Mouse (Mus musculus): ENCODE measurements around the gene Muc4. TPM values are rescaled to one million over a fixed set of nuclear protein-coding genes. Genes with fewer than 3 reads are reported as not detected.

Muc4 gene
- total and polyA plus RNA-seq, 3 experiments, result 0.11 TPM; not detected in 2

GRCm38 (mm10) chr16:32826521-32826920 is 90.8 kb downstream of the Muc4 start:
- DNase-seq (ENCODE audit: low spot score) (no peak), ATAC-seq (ENCODE audit: extremely low read depth, insufficient number of reproducible peaks, low FRiP score, poor library complexity, severe bottlenecking) (no peak)
- TF ChIP-seq TAL1 (conservative IDR thresholded peaks at IDR 0.05; ENCODE audit: low read depth, low read length), result no peak
- TF ChIP-seq CTCF (IDR thresholded peaks at IDR 0.05; ENCODE audit: low read depth, low read length), result no peak
- Histone ChIP-seq H3K36me3 (replicated peaks) (peaks cover 85% of the 10 kb centered on the region), H3K9me3 (replicated peaks) (no peaks in the 10 kb centered on the region), H3K27me3 (ENCODE audit: insufficient read depth, low read length) (no peaks in the 10 kb centered on the region), H3K4me1 (ENCODE audit: insufficient read depth, low read depth, low read length) (no peaks in the 10 kb centered on the region; the same call in 1 of the 2 replicates), H3K4me3 (ENCODE audit: low read depth, low read length) (no peak overlapping the region)

GRCm38 (mm10) chr16:32829104-32829503 is 93.4 kb downstream of the Muc4 start:
- no peak for DNase-seq (ENCODE audit: low spot score)
- H3K36me3 ChIP-seq (replicated peaks), result peaks cover 77% of the 10 kb centered on the region
- TF ChIP-seq POLR2AphosphoS5 (IDR thresholded peaks at IDR 0.05; ENCODE audit: insufficient replicate concordance, low read depth, low read length), result no peak
- no peak overlapping the region for H3K4me3 ChIP-seq (ENCODE audit: low read depth, low read length)
- no peak for ATAC-seq (ENCODE audit: extremely low read depth, insufficient number of reproducible peaks, low FRiP score, poor library complexity, severe bottlenecking)
- H3K9me3 ChIP-seq (replicated peaks), result no peaks in the 10 kb centered on the region
- H3K27me3 ChIP-seq (ENCODE audit: insufficient read depth, low read length), result no peaks in the 10 kb centered on the region
- no peaks in the 10 kb centered on the region; the same call in 1 of the 2 replicates for H3K4me1 ChIP-seq (ENCODE audit: insufficient read depth, low read depth, low read length)

GRCm38 (mm10) chr16:32831501-32831900 is 95.8 kb downstream of the Muc4 start:
- no peaks in the 10 kb centered on the region for H3K9me3 ChIP-seq (replicated peaks)
- no peaks in the 10 kb centered on the region for H3K27me3 ChIP-seq (ENCODE audit: insufficient read depth, low read length)
- H3K4me1 ChIP-seq (ENCODE audit: insufficient read depth, low read depth, low read length), result no peaks in the 10 kb centered on the region
- DNase-seq (ENCODE audit: low spot score) (no peak), ATAC-seq (ENCODE audit: extremely low read depth, insufficient number of reproducible peaks, low FRiP score, poor library complexity, severe bottlenecking) (no peak)
- no peak for TF ChIP-seq POLR2AphosphoS5 (IDR thresholded peaks at IDR 0.05; ENCODE audit: insufficient replicate concordance, low read depth, low read length)
- no peak for TF ChIP-seq CTCF (IDR thresholded peaks at IDR 0.05; ENCODE audit: low read depth, low read length)
- no peak for TF ChIP-seq TAL1 (conservative IDR thresholded peaks at IDR 0.05; ENCODE audit: low read depth, low read length)
- no peak for TF ChIP-seq GATA2 (IDR thresholded peaks at IDR 0.05; ENCODE audit: borderline replicate concordance, low read depth, low read length)
- no peak for TF ChIP-seq GATA1 (IDR thresholded peaks at IDR 0.05; ENCODE audit: borderline replicate concordance, low read length)
- H3K4me3 ChIP-seq (ENCODE audit: low read depth, low read length), result no peak overlapping the region
- H3K36me3 ChIP-seq (replicated peaks), result peaks cover 73% of the 10 kb centered on the region

Other genes starting within 250 kb of the Muc4 start
- not detected in 2 replicates for gene Slc51a, start 248.0 kb upstream of the Muc4 start, total RNA-seq (2014; fragmentation: Nextera tagmentation)
- gene Slc51a, start 248.0 kb upstream of the Muc4 start, total RNA-seq (2017), result 1.3 and 2.0 TPM in 2 replicates
- 0.02 TPM in 1 of 2 replicates, not detected in the other for gene Slc51a, start 248.0 kb upstream of the Muc4 start, polyA plus RNA-seq (2012)
- gene Zdhhc19, start 239.6 kb upstream of the Muc4 start, total RNA-seq (2014; fragmentation: Nextera tagmentation), result not detected in 2 replicates
- 0.23 TPM in 1 of 2 replicates, not detected in the other for gene Zdhhc19, start 239.6 kb upstream of the Muc4 start, total RNA-seq (2017)
- gene Zdhhc19, start 239.6 kb upstream of the Muc4 start, polyA plus RNA-seq (2012), result not detected in 2 replicates
- 418 and 507 TPM in 2 replicates for gene Tfrc, start 127.0 kb upstream of the Muc4 start, total RNA-seq (2014; fragmentation: Nextera tagmentation)
- 571 and 620 TPM in 2 replicates for gene Tfrc, start 127.0 kb upstream of the Muc4 start, total RNA-seq (2017)
- gene Tfrc, start 127.0 kb upstream of the Muc4 start, polyA plus RNA-seq (2012), result 3.9 and 14.2 TPM in 2 replicates
- 27.3 and 31.5 TPM in 2 replicates for gene Tnk2, start 92.0 kb upstream of the Muc4 start, total RNA-seq (2014; fragmentation: Nextera tagmentation)
- 11.8 and 13.4 TPM in 2 replicates for gene Tnk2, start 92.0 kb upstream of the Muc4 start, total RNA-seq (2017)
- gene Tnk2, start 92.0 kb upstream of the Muc4 start, polyA plus RNA-seq (2012), result 197 and 236 TPM in 2 replicates
- gene Muc20, start 61.5 kb downstream of the Muc4 start, total RNA-seq (2014; fragmentation: Nextera tagmentation), result not detected in 2 replicates
- gene Muc20, start 61.5 kb downstream of the Muc4 start, total RNA-seq (2017), result 0.06 and 0.11 TPM in 2 replicates
- gene Muc20, start 61.5 kb downstream of the Muc4 start, polyA plus RNA-seq (2012), result not detected in 2 replicates
- gene Smbd1, start 74.6 kb downstream of the Muc4 start, total RNA-seq (2014; fragmentation: Nextera tagmentation), result not detected in 2 replicates
- not detected in 2 replicates for gene Smbd1, start 74.6 kb downstream of the Muc4 start, total RNA-seq (2017)
- not detected in 2 replicates for gene Smbd1, start 74.6 kb downstream of the Muc4 start, polyA plus RNA-seq (2012)
- 121 and 134 TPM in 2 replicates for gene Fyttd1, start 141.6 kb downstream of the Muc4 start, total RNA-seq (2014; fragmentation: Nextera tagmentation)
- 77.5 and 100 TPM in 2 replicates for gene Fyttd1, start 141.6 kb downstream of the Muc4 start, total RNA-seq (2017)
- 276 and 281 TPM in 2 replicates for gene Fyttd1, start 141.6 kb downstream of the Muc4 start, polyA plus RNA-seq (2012)
- 13.2 and 18.1 TPM in 2 replicates for gene Rubcn, start 141.9 kb downstream of the Muc4 start, total RNA-seq (2014; fragmentation: Nextera tagmentation)
- gene Rubcn, start 141.9 kb downstream of the Muc4 start, total RNA-seq (2017), result 13.4 and 15.1 TPM in 2 replicates
- gene Rubcn, start 141.9 kb downstream of the Muc4 start, polyA plus RNA-seq (2012), result 8.7 and 9.4 TPM in 2 replicates
- gene Lrch3, start 178.2 kb downstream of the Muc4 start, total RNA-seq (2014; fragmentation: Nextera tagmentation), result 77.1 and 91.9 TPM in 2 replicates
- gene Lrch3, start 178.2 kb downstream of the Muc4 start, total RNA-seq (2017), result 31.8 and 33.1 TPM in 2 replicates
- gene Lrch3, start 178.2 kb downstream of the Muc4 start, polyA plus RNA-seq (2012), result 9.1 and 9.9 TPM in 2 replicates

Measured in G1E (cell line).